Mouse (Mus musculus) heart, postnatal 4 days (tissue): Measurements from ENCODE around the gene Txn2. TPM values are rescaled to one million over a fixed set of nuclear protein-coding genes. Genes with fewer than 3 reads are reported as not detected.
A peak's percentile ranks its signal among the peaks of the same experiment; 100 is the strongest.

Source experiments
- DNase-seq: peaks from one replicate; pipeline ENCODE4 v3.0.0; 2021
- total RNA-seq, 2 experiments: library from RNA; stranded (reverse); gene quantifications; 2 replicates each; pipeline ENCODE4 v1.2.3; 2021

Gene Txn2
- total RNA-seq, result 100 to 1,000 TPM; 192 to 198 TPM

DNA sequence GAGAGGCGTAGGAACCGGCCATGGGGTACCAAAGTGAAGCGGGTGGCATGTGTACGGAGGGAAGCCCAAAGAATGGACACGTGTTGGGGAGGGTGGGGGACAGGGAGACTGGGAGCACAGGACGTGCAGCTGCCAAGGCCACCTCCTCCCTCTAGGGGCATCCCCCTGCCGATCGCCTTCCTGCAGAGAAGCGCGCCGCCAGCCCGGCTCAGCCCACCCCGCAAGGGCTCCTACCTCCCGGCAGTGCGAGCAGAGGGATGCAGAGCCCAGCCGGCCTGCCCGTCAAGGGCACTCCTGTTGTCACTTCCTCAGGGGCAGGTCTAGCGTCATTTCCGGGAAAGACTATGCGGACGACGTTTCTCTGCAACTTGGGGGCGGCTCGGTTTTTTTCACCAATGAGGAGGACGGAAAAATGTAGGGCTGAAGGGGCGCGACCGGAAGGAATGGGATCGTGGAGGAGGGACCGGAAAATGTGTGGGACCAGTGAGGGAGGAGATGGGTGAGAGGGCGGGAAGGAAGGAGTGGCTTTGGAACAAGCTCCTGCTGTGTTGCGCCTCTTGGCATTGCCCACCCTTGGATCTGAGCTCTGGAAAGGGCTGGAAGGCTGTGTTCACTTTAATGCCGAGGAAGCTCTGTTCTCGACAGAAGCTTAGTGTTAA, at the start of gene Txn2:
Gene Txn2, minus strand, starts transcription at position 334 of the 659 bp plus-strand sequence.
- DNase-seq, result peak; percentile 96

DNA sequence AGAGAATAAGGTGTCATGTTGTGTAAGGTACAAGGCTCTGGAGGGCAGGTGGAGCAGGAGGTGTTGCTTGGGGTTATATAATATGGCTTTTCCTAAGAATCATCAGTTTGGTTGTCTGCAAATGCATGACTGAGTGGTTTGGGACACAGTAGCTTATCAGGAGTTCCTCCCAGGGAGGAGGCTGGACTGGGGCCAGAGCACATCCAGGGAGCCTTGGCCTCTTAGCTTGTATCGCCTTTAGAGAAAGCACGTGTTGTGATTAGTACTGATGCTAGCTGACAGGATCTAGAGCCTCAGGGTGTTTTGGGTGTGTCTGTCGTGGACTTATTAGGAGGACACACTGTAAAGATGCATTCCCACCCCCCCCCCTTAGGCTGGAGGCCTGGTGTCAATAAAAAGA, 48.9 kb upstream of the Txn2 start:
- no peak for DNase-seq

DNA sequence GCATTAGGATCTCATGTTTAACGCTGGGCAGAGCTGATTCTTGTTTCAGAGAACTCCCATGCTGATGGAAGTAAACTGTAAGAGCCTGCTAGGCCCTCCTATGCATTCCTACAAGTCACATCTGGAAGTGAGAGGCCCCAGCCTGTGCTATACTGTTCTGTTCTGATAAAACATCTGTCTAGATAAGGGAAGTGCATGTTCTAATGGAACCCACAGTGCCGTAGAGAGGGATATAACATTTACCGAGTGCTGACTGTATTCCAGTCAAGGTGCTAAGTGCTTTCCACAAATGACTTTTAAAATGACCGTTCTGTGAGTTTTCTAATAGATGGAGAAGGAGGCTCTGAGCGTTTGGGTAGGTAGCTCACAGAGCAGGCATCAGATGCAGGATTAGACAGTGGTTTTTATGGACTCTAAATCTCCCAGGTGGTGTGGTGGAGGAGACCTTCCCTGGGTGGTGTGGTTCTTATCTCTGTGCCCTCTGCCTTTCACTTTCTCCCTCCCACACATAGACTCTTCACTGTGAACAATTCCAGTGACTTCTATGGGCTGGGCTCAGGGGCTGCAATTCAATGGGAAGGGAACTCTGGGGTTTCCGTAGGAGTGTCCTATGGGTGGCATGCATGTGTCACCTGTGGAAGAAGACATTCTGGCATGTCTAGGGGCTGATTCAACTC, 45.5 kb upstream of the Txn2 start:
- DNase-seq, result no peak

DNA sequence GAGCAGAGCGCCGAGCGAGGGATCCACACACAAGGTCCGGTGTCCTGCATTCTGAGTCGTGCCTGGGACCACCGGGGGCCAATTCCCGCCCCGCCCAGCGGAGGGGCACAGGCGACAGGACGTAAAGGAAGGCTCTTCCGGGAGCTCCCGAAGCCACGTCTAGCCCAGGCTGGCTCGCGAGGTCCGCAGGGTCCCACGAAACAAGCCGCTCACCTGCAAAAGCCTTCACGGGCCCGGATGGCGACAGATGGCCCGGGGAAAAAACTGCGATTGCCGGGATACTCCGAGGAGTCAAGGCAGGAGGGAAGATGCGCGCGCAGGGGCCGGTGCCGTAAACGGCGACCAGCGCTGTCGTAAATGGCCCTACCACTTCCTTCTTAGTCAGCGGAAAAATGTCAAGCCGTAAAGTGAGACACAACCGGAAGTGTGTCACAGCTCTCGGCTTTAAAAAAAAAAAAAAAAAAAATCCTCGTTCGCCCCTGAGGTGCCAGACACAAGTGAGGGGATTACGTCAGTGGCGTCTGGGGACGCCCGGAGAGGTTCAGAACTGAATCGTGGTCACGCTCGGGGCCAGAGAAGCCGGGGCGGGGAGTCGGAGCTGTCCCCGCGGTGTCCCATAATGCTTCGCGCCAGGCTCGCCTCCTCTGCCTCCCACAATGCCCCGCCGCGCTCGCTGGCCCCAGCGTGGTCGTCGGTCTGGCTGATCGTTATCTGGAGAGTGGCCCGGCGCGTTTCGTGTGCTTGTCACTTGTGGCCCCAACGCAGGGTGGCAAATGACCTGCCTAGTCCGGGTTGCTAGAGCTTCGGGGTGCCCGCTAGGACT, 41.9 kb upstream of the Txn2 start, which contains the start of gene Eif3d:
Gene Eif3d, minus strand, starts transcription at position 344 of the 823 bp plus-strand sequence.
- peak; percentile 97 for DNase-seq

DNA sequence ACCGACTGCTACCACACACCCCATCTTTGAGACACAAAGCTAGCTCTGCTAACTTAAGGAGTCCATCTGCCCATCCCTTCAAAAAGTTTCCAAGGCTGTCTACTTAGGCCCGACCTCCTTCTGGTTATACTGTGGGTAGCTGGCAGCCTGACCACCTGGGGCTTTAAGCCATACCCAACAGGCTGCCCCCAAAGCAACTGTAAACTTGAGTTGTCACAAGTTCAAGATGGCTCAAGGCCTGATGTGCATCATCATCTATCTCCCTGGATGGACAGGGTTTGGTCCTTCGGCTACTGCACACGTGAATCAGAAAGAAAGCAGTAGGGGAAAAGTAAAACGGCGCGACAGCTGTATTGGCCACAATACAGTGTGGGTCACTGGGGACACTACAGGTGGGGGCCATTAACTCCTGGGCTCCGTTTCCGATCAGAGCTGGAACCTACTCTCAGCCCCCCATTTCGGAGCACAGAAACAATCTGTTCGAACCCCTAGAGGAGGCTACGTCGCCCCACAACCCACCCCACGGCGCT, 41.2 kb upstream of the Txn2 start:
- DNase-seq, result no peak

DNA sequence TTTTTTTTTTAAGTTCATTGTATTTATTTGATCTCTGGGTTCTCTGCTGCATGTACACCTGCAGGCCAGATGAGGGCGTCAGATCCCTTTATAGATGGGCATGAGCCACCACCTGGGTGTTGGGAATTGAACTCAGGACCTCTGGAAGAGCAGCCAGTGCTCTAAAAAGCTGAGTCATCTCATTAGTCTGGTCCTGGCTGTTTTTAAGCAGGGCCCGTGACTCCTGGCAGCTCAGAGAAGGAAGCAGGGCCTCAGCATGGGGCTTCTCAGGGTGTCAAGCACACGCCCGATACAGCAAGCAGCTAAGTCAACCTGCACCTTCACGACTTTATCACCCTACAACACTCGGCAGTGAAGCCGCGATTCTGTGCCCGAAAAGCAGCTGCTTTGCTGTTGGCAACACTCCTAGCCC, 36.3 kb upstream of the Txn2 start:
- DNase-seq, result no peak

DNA sequence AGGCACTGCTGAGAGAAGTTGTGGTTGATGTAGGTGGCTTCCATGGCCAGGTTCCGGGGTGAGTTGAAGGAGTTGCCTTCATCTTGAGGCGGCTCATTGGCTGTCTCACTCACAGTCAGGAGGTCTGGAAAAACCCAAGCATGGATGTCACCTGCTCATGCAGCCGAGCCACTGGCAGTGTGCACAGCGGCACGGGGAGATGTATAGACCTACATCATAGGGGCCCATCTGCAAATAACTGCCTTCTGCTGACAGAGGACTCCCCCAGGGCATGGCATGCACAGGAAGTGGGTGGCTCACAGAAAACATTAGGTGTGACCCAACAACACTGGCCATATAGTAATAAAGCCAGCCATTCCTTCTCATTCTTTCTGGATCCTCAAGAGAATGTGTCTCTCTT, 33.6 kb upstream of the Txn2 start:
- no peak for DNase-seq

DNA sequence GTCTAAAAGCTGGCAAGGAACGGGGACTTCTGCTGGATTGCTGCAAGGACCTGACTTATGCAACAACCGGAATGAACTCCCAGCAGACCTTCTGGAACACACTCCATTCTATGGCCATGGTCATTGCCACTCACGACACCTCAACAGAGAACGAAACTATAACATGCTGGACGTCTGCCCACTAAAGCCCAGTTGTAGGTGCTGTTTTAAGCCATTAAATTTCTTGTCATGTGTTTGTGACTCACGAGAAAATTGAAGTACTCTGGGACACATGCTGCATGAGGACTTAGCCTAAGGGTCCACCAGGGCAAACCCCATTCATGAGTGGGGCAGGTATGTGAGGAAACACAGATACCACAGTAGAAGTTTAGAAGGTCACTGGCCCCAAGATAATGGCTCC, 31.9 kb upstream of the Txn2 start:
- DNase-seq, result no peak

DNA sequence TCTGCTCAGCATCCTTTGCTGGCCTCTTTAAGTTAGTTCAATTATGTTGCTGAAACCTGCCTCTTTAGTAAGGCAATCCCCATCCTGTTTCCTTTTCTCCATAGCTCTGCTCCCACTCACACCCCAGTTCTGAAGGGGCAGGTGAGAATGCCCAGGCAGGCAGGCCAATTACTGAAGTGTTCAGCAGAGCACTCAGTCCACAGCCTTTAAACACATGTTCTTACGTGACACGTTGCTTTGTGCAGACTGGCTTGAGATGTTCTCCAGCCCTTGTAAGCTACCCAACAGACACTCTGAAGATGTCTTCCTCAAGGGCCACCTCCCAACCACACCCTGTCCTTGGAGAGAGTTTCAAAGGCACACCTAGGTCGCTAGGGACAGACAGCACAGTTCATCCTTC, 29.3 kb upstream of the Txn2 start:
- no peak for DNase-seq

DNA sequence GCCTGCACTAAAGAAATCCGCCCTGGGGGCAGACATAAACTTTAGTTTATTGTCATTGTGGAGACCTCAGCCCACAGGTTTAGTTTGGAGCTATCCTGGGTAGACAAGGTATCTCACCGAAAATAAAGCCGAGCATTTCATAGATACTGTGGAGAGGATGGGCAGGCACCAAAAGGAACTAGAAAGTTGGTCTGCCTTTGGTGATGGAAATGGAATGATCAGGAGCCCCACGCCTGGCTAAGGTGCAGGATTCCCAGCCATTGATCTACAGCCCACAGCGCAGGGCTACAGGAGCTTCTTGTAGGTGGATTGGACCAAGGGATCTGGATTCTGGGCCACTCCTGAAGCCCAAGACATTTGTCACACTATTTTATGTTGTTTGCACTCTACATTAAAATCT, 28.8 kb upstream of the Txn2 start:
- DNase-seq, result no peak

DNA sequence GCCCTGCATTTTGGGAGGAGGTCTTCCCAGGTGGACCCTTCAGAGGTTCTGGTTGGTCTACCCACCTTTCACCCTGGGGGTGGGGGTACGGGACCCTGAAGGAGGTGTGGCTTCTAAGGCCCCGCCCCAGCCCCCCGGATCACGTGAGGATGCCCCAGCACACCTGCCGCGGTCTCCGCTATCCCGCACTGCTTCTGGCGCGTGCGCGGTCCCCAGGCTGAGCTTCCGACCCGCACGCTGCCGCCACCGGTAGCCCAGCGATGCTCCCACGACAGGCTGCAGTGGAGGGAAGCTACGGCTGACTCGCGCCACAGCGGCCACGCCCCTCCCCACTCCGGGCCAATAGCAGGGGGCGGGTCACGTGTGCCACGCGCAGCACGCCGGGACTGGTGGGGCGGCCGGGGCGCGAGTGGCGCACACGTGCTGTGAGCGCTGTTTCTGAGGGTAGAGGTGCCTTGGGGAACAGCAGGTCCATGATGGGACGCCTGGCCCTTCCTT, 27.6 kb upstream of the Txn2 start, which contains the start of gene Foxred2:
Gene Foxred2, minus strand, starts transcription at position 319 of the 498 bp plus-strand sequence.
- peak; percentile 84 for DNase-seq

DNA sequence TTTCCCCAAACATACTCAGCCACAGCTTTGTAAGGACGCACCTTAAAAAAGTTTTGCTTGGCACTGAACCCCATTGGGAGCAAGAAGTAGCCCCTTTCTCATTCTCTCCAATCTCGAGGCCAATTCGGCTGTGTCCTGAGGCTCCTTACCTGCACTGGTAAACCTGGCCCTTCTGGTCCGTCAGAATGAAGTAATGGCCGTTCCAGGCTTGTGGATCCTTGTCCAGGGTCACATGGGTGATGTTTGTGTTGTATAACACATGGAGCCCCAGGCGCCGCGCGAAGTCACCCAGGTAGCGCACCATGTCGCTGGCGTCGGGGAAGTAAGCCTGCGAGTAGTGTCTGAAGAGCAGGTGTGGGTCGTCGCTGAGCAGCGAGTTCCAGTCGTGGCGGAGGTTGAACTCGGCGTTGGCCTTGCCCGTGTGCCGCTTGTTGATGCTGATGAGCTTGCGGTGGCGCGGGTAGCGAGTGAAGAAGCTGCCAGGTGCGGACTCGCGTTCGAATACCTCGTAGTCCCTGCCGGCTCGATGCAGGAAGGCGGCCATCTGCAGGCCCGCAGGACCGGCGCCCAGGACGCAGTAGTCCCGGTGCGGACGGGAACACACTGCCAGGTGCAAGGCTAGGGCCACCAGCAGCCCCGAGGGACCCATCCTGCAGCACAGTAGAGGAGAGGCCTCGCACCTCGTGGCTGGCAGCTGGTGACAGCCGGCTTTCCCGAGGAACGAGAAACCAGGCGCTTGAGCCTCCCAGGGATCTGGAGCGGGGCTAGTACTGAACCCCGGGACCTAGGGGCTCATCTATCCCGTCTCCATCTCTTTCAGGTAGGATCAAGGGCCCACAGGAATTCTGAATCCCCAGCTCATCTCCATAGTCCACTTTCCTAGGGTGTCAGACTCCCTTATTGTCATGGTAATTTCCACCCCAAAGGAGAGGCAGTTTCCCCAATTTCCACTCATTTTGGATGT, 26.9 kb upstream of the Txn2 start:
- DNase-seq, result peak; percentile 16

DNA sequence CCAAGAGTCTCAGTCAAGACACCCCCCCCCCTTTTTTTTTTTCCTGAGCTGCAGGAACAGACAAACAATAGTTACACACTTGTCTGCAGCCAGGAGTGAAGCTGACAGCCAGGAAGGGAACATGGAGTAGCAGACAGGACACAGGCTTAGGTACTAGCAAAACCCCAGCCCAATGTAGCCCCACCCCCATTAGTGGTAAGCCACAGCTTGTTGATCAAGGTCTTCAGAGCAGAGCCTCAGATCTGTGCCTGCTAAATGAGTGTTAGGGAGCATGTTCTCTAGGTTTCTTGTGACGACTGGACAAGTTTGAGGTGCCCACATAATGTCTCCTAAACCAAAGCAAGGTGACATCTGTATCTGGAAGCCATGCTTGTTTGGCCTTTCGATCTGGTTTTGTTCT, 25.6 kb upstream of the Txn2 start:
- DNase-seq, result no peak

DNA sequence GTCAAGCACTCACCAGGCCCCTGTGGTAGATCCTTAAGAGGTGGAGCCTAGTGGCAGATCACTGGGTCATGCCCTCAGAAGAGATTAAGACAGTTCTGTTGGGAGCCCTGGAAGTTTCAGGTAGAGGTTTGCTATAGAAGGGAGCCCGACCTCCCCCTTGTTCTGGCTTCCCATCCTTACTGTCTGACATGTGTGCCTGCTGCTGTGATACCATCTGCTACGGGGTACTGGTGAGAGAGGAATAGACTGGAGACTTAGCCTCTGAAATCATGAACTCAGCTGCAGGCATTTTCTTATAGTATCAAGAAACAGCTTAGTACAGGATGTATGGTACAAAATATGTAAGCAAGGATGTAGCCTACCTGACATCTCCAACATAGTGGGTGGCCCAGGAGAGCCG, 24.1 kb upstream of the Txn2 start:
- DNase-seq, result no peak

DNA sequence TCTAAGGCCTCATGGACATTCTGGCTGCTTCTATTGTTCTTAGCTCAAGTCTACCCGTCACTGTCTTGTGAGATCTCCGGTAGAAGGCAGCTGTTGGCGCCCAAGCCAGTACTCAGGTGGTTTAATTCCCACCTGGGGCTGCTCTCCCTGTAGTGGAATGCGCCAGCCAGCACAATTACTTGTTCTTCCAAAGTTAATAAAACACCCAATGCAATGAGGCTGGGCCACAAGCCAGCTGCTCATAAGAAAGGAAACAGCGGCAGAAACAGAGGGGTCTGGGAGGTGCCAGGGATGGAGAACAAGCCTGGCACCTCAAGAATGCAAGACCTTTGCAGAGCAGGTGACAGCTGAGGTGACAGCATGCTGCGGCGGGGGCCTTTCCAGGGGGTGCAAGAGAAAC, 20.3 kb upstream of the Txn2 start:
- DNase-seq, result no peak

DNA sequence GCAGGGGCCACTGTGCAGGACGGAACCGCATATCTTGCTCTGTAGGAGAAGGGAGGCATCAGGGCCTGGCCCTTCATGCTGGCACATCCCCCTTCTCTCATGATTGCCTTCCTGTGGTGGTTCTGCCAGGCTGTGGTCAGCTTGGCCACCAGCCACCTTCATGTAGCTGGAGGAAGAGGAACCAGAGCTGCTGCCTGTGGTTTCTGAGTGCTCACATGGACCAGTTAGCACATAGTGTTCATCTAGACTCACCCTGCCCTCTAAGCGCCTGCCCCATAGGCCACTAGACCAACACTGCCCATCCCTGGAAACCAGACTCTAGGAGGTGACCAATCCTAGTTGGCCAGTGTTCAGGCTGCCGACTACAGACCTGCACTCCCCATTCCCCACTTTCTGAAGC, 16.9 kb upstream of the Txn2 start:
- DNase-seq, result no peak

DNA sequence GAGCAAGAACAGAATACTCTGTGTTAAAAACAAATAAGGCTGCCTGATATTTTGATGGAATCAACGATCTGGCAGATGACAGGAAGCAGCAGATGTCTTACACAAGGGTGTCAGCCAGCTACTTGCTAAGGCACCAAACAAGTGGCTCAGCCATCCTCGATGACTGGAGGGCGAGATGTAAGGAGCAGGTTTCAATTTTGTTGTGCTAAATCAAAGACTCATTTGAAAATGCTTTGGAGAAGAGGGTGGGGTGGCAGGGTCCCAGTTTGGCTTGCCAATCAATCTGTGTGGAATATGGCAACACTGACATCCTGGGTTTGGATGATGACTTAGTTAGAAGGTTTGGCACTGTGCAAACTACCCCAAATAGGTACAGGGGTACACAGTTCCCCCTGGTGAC, 12.8 kb upstream of the Txn2 start:
- DNase-seq, result no peak

DNA sequence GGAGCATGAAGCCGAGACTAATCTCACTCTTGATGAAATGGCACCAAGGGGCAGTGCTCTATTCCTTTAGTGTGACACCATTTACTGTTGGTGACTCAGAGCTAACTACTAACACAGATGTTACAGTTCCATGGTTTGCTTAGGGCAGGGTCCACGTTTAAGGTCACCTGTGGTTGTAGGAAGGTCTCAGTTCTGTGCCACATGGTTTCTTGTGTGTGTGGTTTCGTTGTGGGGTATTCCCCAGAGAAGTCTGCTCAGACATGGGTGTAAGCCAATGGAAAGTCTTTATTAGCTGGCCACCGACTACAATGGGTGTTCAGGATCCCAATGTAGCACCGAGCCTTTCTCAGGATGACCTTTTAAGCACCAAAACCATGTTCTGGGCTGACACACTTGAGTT, 9.7 kb upstream of the Txn2 start:
- no peak for DNase-seq

DNA sequence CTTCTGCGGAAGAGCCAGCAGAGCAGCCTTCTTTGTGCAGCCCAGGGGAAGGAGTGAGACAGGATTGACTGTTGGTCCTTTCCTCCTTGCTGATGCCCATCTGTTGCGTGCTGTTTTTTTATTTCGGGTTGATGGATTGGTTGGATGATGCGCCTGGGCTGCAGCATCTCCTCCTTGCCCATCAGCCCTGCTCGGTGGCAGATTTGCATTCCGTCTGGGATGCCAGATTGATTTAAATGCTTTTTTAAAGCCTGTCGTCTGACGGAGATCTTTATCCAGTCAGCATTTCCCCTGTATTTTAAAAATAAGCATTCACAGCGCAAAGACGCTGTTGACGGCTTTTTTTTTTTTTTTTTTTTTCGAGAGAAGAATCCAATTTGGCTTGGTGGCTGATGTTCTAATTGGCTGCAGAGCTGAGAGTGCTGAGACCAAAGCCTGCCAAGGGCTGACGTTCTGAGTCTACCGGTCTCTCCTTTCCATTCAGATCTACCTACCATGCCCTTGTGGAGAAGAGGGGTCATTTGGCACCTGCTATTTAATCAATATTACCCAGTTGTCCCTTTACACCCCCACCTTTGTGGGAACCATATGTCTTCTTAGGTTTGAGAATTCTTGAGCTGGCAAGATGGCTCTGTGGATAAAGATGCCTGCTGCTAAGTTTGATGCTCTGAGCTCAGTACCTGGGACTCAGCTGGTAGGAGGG, 7.0 kb upstream of the Txn2 start:
- DNase-seq, result no peak

DNA sequence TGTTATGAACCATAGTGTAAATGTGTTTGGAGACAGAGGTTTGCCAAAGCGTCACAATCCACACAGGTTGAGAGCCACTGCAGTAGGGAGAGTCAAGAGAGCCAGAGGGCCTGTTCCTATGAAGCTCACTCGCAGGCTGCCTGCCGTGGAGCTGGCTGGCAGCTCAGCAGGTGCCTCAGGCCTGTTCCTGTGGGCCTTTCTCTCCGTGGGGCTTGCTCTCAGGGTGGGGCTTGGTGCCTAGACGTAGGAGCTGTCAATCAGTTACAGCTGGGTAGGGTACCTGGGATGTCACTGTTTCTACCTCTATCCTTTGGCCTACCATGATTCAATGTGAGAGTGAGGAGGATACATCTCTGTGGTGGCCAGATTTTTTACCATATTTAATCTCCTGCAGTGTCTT, 6.2 kb upstream of the Txn2 start:
- no peak for DNase-seq

DNA sequence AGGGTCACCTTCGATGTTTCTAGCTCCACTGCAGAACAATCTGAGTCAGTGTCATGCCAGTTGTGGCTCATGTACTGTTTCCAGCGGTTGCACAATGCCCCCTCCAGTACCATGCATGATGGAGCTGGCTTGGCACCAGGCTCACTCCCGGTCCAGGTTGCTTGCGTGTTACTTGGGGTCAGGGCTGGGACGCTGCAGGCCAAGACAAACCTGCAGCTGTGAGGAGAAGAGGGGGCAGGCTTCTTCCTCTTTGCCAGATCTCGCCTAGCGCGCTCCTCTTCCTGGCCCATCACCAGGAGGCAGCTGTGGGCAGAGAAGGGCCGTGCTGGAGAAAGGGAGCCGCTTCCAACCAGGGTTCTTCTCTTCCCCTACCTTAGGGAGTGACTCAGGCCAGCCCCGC, 5.5 kb upstream of the Txn2 start:
- no peak for DNase-seq
